Mouse (Mus musculus): Measurements from ENCODE around the gene Tgfbr2.

DNA sequence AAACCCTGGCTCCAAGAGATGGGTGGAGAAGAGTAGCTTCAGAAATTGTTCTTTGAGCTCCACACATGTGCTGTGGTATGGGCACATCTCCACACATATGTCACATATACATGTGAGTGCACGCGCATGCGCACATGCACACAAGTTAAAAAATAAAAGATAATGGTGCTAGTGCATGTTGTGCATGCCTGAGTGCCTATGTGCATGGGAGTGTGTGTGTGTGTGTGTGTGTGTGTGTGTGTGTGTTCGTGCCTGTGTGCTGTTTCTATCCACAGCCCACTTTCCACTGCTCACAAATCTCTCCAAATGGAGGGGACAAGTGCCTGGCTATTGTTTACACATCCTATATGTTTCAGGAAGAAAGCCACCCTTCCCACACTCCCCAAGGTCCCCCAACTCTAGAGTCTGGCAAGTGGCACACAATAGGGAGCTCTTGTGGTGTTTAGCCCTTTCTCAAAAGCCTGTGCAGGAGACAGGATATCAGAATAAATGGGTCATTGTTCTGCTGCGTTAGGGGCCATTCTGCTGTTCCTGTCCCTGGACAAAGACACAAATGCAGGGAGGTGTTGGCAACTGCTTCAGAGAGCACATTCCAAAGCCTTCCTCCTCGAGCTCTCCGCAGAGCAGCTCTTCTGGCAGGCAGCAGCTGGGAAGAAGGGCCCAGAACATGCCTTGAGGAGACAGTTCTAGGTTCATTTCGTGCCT, 37.9 kb upstream of the Tgfbr2 start:
- no peak for TF ChIP-seq CTCF (conservative IDR thresholded peaks at IDR 0.05 in 1 of 2, IDR thresholded peaks at IDR 0.05 in 1 of 2; ENCODE audit: low read depth in 2 of 2, low read length in 2 of 2)
- no peak for TF ChIP-seq MAZ (IDR thresholded peaks at IDR 0.05; ENCODE audit: low read depth, low read length)
- TF ChIP-seq EP300 (IDR thresholded peaks at IDR 0.05; ENCODE audit: low read length) = no peak
- TF ChIP-seq NELFE (IDR thresholded peaks at IDR 0.05; ENCODE audit: low read depth, low read length) = no peak
- no peak for TF ChIP-seq USF2 (conservative IDR thresholded peaks at IDR 0.05; ENCODE audit: low read depth, low read length)
- no peak for TF ChIP-seq ZNF384 (IDR thresholded peaks at IDR 0.05; ENCODE audit: low read depth, low read length)
- TF ChIP-seq RAD21 (IDR thresholded peaks at IDR 0.05; ENCODE audit: low read depth, low read length) = no peak
- TF ChIP-seq POLR2A (IDR thresholded peaks at IDR 0.05; ENCODE audit: low read depth, low read length) = no peak
- TF ChIP-seq POLR2AphosphoS2 (IDR thresholded peaks at IDR 0.05; ENCODE audit: low read depth, low read length) = no peak
- TF ChIP-seq MAX (IDR thresholded peaks at IDR 0.05; ENCODE audit: low read length) = no peak
- TF ChIP-seq HCFC1 (IDR thresholded peaks at IDR 0.05; ENCODE audit: low read depth, low read length) = no peak
- no peak for TF ChIP-seq ZKSCAN1 (IDR thresholded peaks at IDR 0.05; ENCODE audit: borderline replicate concordance, low read depth, low read length)

Measured in CH12.LX (cell line).